Mouse (Mus musculus) CH12F3 (cell line): ENCODE measurements around the gene Platr17.

Experiments
- in situ Hi-C: fragments of 300-500 bp; cut with MboI; formaldehyde crosslinking; loops from 2 replicates; pipeline ENCODE4 v1.14.3; 2020; ENCODE audit warnings: low sequenced_read_pairs

Gene Platr17

GRCm38 (mm10) chr17:33919351-33920281, 14.7 kb downstream of the Platr17 start:
- in situ Hi-C loops = no loop called here

DNA sequence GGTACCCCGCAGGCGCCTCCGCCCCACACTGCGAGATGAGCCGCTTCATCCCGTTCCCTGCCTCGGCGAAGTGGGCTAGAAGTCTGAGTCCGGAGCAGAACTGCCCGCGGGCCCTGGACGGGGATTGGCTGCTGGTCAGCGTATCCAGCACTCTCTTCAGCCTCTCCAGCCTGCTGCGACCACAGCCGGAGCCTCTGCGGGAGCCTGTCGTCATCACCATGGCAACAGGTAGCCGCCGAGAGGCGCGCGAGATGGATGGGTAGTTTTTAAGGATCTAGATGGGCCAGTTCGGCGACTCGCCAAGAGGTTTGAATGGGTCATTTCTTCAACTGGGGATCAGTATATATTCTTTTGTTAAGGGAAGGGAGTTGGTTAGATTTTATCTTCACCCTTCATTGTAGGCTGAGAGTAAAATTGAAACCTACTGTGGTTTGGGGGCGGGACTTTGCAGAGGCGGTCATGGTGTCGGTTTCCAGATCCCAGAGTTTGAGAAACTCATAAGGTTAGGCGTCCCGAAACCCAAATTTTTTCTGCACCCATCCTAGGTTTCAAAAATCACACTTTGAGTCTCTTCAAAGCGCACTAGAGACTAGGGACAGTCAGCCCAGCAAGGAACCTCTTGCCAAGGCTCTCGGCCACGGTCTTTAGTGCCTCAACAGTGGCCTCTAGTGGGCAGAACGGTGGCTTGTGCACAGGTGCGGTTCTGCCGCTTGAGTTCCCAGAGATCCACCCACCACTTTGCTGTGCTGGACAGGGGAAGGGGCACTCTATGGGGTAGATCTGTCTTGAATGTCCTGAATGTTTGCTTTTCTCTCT, 15.6 kb downstream of the Platr17 start:
- in situ Hi-C loops = no loop called here

GRCm38 (mm10) chr17:33921361-33921760, 16.4 kb downstream of the Platr17 start:
- in situ Hi-C loops = no loop called here

DNA sequence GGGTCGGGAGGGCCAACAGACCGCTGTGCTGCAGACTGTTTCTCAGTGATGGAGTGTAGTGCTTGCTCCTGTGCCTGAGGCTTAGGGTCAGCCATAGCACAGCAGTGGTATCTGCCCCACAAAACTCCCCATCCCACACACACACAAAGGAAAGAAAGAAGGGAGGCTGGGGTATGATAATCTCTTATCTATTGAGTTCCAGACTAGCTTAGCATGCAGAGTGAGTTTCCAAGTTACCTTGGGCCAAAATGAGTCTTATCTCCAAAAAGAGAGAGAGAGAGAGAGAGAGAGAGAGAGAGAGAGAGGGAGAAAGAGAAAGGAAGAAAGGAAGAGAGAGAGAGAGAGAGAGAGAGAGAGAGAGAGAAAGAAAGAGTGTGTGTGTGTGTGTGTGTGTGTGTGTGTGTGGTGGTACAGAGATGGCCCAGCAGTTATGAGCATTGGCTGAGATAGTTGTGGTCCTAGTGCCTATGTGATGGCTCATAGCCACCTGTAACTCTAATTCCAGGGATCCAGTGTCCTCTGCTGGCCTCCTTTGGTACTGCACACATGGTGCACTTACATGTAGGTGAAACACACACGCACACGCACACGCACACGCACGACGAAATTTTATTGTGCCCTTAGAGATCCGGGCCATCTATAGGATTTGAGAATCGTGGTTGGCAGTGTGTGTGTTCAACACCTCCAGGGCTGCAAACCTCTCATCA, 19.8 kb downstream of the Platr17 start:
- in situ Hi-C loops = no loop called here

- in situ Hi-C loops = no loop called here
Measured at GRCm38 (mm10) chr17:33925406-33926116, 20.6 kb downstream of the Platr17 start.

GRCm38 (mm10) chr17:33926207-33926932, 21.4 kb downstream of the Platr17 start:
- in situ Hi-C loops = no loop called here

DNA sequence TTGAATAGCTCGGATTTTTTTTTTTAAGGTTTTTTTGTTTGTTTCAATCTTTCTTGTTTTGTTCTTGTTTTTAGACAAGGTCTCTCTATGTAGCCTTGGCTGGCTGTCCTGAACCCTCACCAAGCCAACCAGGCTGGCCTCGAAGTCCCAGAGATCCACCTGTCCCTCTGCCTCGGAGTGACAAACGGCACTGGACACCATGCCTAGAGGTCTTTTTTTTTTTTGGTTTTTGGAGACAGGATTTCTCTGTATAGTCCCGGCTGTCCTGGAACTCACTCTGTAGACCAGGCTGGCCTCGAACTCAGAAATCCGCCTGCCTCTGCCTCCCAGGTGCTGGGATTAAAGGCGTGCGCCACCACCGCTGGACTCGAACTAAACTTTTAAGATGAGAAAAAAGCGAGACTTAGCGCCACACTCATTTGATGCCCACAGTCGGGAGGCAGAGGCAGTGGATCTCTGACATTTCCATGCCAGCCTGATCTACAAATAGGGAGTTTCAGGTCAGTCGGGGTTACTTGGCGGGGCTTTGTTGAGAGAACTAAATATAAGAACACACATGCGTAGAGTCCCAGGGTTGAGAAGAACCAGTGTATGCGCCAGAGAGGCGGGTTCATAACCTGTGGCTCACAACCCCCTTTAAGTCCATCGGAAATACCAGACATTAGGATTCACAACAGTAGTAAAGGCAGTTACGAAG, 23.5 kb downstream of the Platr17 start:
- in situ Hi-C loops = no loop called here

DNA sequence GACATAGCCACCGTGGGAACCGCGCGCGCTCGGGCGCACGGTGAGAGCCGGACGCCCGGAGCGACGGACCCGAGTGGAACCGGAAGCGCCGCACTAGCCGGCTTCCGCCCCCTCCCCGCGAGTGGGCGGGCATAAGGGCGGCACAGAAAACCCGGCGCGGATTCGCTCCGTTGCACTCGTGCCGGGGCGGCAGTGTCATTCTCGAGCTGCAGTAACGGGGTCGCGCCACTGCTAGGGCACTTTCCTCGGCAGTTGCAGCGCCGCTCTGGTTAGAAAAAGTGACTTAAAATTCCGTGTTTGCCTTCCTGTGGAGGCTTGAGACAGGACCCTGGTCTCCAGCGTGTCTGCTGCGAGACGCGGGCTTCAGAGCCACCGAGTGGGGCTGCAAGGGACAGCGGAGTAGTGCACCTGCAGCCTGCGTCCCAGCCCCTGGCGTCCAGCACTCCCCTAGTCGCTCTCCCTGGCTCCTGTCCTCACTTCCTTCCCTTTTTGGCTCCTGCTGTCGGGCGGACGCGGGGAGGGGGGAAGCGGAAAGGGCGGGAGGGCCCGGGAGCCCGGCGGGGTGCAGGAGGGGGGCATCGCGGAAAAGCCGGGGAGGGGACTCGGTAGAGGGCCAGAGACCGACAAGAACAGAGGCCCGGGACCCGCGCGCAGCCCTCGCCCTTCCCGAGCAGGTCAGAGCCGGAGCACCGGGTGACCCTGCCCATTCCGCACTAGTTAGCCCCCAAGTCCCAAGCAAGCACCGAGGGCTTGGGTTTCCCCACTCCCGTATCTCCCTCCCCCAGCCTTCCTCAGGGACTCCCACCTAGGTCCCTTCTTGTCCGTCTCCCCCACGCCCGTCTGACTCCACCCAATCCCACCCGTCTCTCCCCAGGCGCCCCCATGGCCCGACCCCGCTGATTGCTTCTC, 24.7 kb downstream of the Platr17 start, which contains the start of gene Rgl2:
Gene Rgl2 (plus strand): TSS at position 173 of the 909 bp plus-strand sequence.
- in situ Hi-C loops = no loop called here

DNA sequence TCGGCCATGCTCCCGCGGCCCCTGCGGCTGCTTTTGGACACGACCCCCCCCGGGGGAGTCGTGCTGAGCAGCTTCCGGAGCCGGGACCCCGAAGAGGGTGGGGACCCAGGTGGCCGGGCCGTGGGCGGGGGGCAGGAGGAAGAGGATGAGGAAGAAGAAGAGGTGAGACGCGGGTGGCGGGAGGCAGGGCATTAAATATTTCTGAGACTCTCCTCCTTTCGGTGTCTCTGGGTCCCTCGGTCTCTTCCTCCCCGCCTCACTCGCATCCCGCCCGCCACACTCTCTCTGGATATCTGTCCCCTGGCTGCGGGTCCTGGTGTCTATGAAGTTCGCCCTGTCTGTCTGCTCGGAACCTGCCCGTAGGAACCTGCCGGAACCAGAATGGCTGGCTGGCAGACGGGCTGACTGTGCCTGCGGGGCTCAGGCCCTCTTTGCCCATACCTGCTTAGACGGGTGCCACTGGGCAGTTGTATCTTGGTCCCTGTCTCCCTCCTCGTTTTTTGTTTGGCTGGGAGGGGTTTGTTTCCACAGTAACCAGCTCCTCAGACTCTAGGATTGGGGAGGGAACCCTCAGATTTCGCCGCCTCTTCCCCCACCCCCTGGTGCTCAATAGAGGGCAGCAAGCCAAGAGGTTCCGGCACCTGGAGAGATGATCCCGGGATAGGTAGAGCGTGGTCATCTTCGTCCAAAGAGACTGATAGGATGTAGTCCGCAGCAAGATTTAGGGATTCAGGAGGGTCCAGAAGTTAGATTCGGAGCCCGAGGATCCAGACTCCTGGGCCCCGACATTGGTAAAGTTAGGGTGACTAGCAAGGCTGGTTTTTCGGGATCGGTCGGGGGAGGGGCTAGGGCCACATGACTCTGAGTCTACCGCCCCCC, 25.6 kb downstream of the Platr17 start:
- in situ Hi-C loops = no loop called here

- in situ Hi-C loops = no loop called here
Measured at GRCm38 (mm10) chr17:33931159-33931866, 26.4 kb downstream of the Platr17 start.

DNA sequence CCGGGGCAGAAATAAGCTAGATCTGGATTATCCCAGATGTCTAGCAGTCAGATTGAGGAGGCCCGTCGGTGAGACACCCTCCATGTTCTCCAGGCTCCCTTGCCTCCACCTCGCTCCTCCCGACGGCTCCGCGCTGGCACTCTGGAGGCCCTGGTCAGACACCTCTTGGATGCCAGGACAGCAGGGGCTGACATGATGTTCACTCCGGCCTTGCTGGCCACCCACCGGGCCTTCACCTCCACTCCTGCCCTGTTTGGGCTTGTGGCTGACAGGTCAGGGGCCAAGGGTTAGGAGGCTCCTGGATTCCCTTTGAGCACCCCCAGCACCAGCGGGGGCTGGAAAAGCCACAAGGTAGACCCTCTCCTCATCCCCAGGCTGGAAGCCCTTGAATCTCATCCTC, 27.0 kb downstream of the Platr17 start:
- in situ Hi-C loops = no loop called here

- in situ Hi-C loops = no loop called here
Measured at GRCm38 (mm10) chr17:33932448-33932847, 27.5 kb downstream of the Platr17 start.

GRCm38 (mm10) chr17:33932970-33933369, 28.0 kb downstream of the Platr17 start:
- in situ Hi-C loops = no loop called here

DNA sequence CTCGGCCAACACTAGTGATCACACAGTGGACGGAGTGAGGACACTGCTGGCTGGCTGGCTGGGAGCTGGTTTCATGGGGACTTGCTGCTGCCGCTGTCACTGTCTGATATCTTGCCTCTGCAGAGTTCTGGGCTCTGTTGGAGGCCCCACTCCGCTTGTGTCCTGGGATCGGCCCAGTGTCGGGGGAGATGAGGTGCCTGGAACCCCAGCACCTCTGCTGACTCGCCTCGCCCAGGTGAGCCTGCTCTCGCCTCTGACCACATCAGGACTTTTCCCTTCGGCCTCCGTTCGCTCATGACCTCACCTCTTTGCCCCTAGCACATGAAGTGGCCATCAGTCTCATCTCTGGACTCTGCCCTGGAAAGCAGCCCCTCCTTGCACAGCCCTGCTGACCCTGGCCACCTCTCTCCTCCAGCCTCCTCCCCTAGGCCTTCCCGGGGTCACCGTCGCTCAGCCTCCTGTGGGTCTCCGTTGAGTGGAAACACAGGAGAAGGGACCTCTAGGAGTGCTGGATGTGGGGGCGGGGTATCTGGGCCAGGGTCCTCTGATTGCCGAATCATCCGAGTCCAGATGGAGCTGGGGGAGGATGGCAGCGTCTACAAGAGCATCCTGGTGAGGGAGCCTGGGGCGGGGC, 30.6 kb downstream of the Platr17 start:
- in situ Hi-C loops = no loop called here

DNA sequence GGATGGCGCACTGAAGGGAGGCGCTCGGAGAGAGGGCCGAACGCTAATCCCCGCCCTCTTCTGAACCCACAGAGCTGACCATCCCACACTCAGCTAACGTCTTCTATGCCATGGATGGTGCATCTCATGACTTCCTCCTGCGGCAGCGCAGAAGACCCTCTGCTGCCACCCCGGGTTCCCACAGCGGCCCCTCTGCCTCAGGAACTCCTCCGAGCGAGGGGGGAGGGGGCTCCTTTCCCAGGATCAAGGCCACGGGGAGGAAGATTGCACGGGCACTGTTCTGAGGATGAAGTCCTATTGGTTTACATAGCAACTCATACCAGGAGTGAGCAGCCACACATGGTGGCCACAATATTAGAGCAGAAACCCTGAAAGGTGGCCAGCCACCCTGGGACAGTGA, 32.1 kb downstream of the Platr17 start:
- in situ Hi-C loops = no loop called here

- in situ Hi-C loops = no loop called here
Measured at GRCm38 (mm10) chr17:33938783-33939182, 33.8 kb downstream of the Platr17 start.
